Mouse (Mus musculus) right cerebral cortex, adult 2 months (tissue): ENCODE results near the gene Atmin.

Experiments used
- DNase-seq, 2 experiments: peaks; one replicate each; pipeline ENCODE4 v3.0.0; 2021 to 2022; ENCODE audit warnings: low spot score in 2 of 2

Gene Atmin

DNA sequence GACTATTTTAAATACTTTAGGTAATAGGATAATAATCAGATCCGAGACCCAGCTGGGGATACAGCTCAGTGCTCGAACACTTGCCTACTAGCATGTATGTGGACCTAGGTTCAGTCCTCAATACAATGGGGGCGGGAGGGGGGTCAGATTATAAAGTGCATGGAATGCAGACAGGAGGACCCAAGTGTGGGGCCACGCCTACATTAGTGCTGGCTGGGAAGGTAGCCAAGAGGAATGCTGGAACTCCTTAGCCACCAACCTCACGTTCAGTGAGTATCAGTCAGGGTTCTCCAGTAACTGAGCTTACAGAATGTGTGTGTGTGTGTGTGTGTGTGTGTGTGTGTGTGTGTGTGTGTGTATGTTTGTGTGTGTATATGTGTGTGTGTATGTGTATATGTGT lies 8.2 kb downstream of the Atmin start:
- no peak for DNase-seq

GRCm38 (mm10) chr8:116951778-116952177 lies 8.6 kb downstream of the Atmin start:
- DNase-seq = no peak

DNA sequence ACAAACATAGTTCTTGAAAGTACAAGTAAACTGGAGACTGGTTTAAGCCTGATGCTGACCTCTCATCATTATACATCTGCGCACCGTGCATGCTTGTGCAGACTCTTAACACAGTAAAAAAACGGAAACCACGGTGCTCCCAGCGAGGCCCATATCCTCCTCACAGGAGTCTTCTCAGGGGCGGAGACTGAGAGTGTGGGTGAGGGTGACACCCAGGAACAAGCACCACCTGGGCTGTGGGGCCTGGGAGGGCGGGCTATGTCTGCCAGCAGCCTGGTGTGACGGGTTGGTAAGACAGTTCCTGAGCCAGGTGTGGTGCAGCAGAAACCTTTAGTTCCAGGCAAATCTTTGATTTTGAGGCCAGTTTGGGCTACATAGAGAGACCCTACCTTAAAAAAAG lies 9.2 kb downstream of the Atmin start:
- no peak for DNase-seq

DNA sequence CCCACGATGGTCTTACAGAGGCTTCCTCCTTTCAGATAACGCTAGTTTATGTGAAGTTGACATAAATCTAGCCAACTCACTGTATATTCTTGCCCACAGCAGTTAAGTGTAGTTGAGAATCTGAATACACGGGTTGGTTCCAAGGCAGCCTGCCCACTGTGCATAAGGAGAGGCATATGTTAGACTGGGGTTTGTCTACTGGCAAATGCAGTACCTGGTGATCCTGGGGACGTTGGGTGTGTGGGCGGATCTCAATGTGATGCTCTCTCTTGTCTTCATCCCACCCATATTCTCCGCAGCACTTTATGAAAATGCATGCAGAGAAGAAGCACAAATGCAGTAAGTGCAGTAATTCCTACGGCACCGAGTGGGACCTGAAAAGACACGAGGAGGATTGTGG lies 11.2 kb downstream of the Atmin start:
- DNase-seq = peak; percentile 83 to 90

DNA sequence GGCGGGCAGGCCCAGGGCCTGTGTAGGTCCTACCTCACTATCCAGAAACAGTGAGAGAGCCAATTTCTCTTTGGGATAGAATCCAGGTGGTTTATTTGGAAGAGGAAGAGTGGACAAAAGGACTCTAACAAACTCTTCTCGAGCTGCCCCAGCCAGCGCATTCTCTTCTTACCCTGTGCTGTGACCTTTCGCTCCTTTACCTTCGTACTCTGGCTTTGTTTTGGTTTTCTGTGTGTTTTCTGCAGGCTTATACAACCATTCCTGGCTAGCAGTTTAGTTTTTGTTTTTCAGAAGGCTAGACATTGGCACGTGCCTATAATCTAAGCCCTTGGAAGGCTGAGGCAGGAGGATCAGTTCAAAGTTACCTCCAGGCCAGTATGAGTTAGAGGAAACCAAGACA lies 26.3 kb downstream of the Atmin start:
- DNase-seq = no peak

- DNase-seq = no peak
These were observed 31.9 kb downstream of the Atmin start for GRCm38 (mm10) chr8:116975066-116975465.

DNA sequence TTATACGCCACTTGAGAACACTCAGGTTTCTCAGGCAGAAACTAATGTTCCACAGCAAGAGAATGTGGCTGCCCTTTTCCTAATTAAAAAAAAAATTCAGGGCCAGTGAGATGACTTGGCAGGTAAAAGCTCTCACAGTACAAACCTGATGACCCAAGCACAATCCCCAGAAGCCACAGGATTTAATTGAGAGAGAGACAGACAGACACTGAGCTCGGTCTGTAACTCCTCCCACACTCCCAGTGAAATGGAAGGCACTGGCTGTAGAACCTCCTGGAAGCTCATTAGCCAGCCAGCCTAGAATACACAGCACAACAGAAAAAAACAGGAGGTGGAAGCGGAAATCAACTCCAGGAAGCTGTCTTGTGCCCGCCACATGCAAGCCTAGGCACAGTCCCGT lies 32.4 kb downstream of the Atmin start:
- DNase-seq = no peak

GRCm38 (mm10) chr8:116978052-116978451 lies 34.9 kb downstream of the Atmin start:
- no peak for DNase-seq

GRCm38 (mm10) chr8:116978631-116979256 lies 35.6 kb downstream of the Atmin start, which contains the start of gene 1700030J22Rik:
1700030J22Rik (minus strand) TSS chr8:116978959.
- DNase-seq = peak; percentile 97 to 98

GRCm38 (mm10) chr8:116980117-116980516 lies 36.9 kb downstream of the Atmin start:
- peak; percentile 63 to 67 for DNase-seq

- no peak for DNase-seq
These were observed 46.6 kb downstream of the Atmin start for GRCm38 (mm10) chr8:116989842-116990241.

DNA sequence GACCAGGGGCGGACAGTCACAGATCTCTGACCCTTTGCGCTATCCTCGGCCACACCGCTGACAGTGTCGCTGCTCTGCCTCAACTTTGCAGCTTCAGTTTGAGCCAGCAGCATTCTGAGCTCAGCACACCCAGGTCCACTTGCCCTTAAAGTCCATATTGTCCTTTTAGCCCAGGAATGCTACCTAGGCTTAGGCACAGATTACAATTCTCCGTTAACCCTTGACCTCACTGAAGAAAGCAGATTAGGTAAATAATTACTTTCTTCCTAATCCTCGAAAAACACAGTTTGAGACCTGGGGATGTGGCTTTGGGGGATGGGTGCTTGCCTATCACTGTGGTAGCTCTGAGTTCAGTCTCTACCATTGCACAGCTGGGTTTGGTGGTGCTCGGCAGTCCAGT lies 48.0 kb downstream of the Atmin start:
- DNase-seq = no peak

DNA sequence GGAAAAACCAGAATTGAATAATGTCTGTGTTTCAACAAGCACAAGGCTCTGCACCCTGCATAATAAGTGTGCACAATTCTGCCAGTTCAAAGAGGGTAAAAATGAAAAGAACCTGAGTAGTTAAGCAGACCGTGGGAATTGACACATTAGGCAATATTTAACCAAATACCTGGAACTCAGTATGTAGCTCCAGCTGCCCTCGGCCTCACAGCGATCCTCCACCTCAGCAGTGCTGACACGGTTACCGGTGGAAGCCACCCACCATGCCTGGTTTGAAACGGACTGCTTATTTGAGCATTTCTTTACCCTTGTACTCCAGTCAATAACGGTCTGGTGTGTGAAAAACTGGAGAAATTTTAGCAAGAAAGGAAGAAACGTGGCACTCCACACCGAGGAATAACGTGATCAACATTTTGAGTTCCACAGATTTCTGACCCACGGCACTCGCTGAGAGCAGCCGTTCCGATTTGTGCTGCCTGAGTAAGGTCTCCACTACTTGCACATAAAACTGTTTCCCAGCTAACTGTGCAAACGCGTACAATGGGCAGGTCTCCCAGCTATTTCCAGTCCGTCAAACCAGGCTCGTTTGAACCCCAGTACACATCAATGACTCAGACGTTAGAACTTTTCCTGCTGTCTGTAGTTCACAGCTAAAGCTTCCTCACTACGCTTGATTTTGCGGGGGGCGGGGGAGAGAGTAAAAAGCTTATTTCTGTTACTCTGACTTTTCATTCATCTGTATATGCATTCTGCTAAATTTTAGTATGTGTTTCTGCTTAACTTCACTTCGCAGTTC lies 49.2 kb downstream of the Atmin start:
- DNase-seq = peak; percentile 30 to 43

GRCm38 (mm10) chr8:116993095-116993867 lies 50.1 kb downstream of the Atmin start, which contains the start of gene Gcsh:
Gcsh (minus strand) TSS chr8:116993537.
- peak; percentile 98 for DNase-seq

- no peak for DNase-seq
These were observed 51.0 kb downstream of the Atmin start for GRCm38 (mm10) chr8:116994016-116994716.
